Mouse (Mus musculus) hindbrain, embryonic 16.5 days (tissue): Measurements from ENCODE around the gene Dalrd3. TPM values are rescaled to one million over a fixed set of nuclear protein-coding genes. Genes with fewer than 3 reads are reported as not detected.

Source experiments
- ATAC-seq: fragments of 200-750 bp; cut with Nextera tagmentation; 2 replicates; pipeline ENCODE4 v1.8.0; 2017; ENCODE audit warnings: moderate TSS enrichment, moderate library complexity
- H3K27ac ChIP-seq: fragments of 300-500 bp; sonication (generic); 2 replicates; pipeline ENCODE4 v1.5.1; 2014; ENCODE audit warnings: low read depth, mild to moderate bottlenecking, control low read depth, low read length, moderate library complexity
- H3K27me3 ChIP-seq: fragments of 300-500 bp; sonication (generic); replicated peaks from 2 replicates; pipeline ENCODE4 v1.6.1; 2014; ENCODE audit warnings: low read length; ENCODE audit not compliant: control insufficient read depth, insufficient read depth
- H3K36me3 ChIP-seq: fragments of 300-500 bp; sonication (generic); 2 replicates; pipeline ENCODE4 v1.6.1; 2014; ENCODE audit warnings: mild to moderate bottlenecking, low read length, moderate library complexity, mixed read lengths; ENCODE audit not compliant: control insufficient read depth, insufficient read depth
- H3K4me1 ChIP-seq: fragments of 300-500 bp; sonication (generic); 2 replicates; pipeline ENCODE4 v1.6.1; 2014; ENCODE audit warnings: low read depth, low read length; ENCODE audit not compliant: control insufficient read depth, insufficient read depth
- H3K4me2 ChIP-seq: fragments of 300-500 bp; sonication (generic); 2 replicates; pipeline ENCODE4 v1.6.1; 2014; ENCODE audit warnings: mild to moderate bottlenecking, low read length, control low read depth, moderate library complexity
- H3K4me3 ChIP-seq: fragments of 300-500 bp; sonication (generic); 2 replicates; pipeline ENCODE4 v1.5.1; 2014; ENCODE audit warnings: mild to moderate bottlenecking, low read length, control low read depth, moderate library complexity
- H3K9ac ChIP-seq: fragments of 300-500 bp; sonication (generic); 2 replicates; pipeline ENCODE4 v1.6.1; 2014; ENCODE audit warnings: low read depth, mild to moderate bottlenecking, control low read depth, low read length, moderate library complexity
- H3K9me3 ChIP-seq: fragments of 300-500 bp; sonication (generic); 2 replicates; pipeline ENCODE4 v1.6.1; 2014; ENCODE audit warnings: mild to moderate bottlenecking, low read length, moderate library complexity; ENCODE audit not compliant: control insufficient read depth
- WGBS: fragments of 180-500 bp; shearing (Covaris S2); extraction: QIAGEN DNeasy Blood & Tissue Kit; methylation state at CpG from one replicate; pipeline ENCODE4 v1.1.7; 2014; 5-methylcytosine and 5-hydroxymethylcytosine counted together
- polyA plus RNA-seq: library from polyadenylated mRNA; unstranded; fragments of >200 nt; fragmentation: Nextera tagmentation; extraction: Ambion mirVana; gene quantifications from 2 replicates; pipeline ENCODE4 v1.2.1, GENCODE M21; 2015

Gene Dalrd3
- polyA plus RNA-seq: 328 and 331 TPM in 2 replicates

DNA sequence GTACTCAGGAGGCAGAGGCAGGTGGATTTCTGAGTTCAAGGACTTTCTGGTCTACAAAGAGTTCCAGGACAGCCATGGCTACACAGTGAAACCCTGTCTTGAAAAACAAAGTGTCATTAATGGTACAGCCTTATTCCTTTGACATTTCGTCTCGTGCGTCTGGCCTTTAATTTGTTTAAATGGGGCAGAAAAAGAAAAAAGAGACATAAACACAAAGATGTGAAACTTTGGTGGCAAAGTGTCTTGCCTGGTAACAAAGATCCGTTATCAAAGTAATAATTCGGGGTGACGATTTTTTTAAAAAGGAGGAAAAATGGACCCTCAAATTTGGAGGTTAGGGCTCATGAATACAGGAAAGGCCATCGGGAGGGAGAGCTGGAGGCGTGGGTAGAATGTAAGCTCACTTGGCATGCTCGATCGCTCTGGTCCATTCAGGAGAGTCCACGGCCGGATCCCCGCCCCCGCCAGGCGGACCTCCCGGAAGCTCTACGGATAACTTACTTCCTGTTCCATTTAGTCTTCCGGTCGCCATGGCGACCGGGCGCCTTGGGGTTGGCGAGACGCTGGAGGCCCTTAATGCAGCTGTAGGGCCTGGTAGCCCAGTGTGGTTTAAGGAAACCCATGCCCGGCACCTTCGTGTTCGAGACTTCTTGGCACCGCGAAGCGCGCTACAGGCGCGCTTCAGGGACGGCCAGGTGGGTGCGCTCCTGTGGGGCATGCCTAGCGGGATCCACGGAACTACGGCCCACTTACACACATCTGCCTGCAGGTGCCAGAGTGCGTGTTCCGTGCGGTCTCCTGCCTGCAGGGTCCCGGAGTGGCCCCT is at the start of gene Dalrd3:
Dalrd3 (plus strand) TSS at position 506 of the 826 bp plus-strand sequence.
- peak within 1 kb of the TSS; percentile 97 for H3K4me2 ChIP-seq
- peaks cover 40% of the 10 kb centered on the region for H3K4me1 ChIP-seq
- H3K4me3 ChIP-seq: peak within 1 kb of the TSS; percentile 73
- peaks cover 32% of the 10 kb centered on the region for H3K36me3 ChIP-seq
- H3K27me3 ChIP-seq: no peaks in the 10 kb centered on the region
- ATAC-seq: peak; percentile 70
- H3K9me3 ChIP-seq: no peaks in the 10 kb centered on the region
- H3K27ac ChIP-seq: peak within 1 kb of the TSS; percentile 77
- H3K9ac ChIP-seq: peak within 1 kb of the TSS; percentile 77
- 6% methylated on average over 42 of the region's 42 CpGs for WGBS

- no peaks in the 10 kb centered on the region for H3K36me3 ChIP-seq
- no peak overlapping the region for H3K4me3 ChIP-seq
- WGBS: 93% methylated on average over 2 of the region's 2 CpGs
- ATAC-seq: no peak
- H3K27me3 ChIP-seq: no peaks in the 10 kb centered on the region
- H3K4me1 ChIP-seq: peaks cover 16% of the 10 kb centered on the region
- no peaks in the 10 kb centered on the region for H3K9me3 ChIP-seq
- H3K9ac ChIP-seq: no peak overlapping the region
- H3K27ac ChIP-seq: no peak overlapping the region
- no peak overlapping the region for H3K4me2 ChIP-seq
These were observed 48.1 kb upstream of the Dalrd3 start for GRCm38 (mm10) chr9:108521604-108522003.

DNA sequence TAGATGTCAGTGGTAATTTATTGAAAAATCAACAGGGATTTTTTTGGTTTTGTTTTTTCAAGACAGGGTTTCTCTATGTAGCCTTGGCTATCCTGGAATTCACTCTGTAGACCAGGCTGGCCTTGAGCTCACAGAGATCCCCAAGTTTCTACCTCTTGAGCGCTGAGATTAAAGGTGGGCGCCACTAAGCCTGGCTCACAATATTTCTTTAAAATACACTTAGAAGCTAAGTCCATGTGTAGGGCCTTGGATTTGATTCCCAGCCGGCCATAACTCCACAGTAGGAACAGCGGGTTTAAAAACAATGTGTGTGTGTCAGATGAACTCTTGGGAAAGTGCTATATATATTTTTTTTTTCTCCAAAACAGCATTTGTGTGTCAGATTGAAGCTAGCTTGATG is 46.3 kb upstream of the Dalrd3 start:
- H3K4me2 ChIP-seq: no peak overlapping the region
- H3K4me1 ChIP-seq: peaks cover 16% of the 10 kb centered on the region
- H3K9ac ChIP-seq: no peak overlapping the region
- H3K36me3 ChIP-seq: no peaks in the 10 kb centered on the region
- no peaks in the 10 kb centered on the region for H3K9me3 ChIP-seq
- no peak overlapping the region for H3K27ac ChIP-seq
- 98% methylated on average over 4 of the region's 4 CpGs for WGBS
- no peaks in the 10 kb centered on the region for H3K27me3 ChIP-seq
- no peak overlapping the region for H3K4me3 ChIP-seq
- ATAC-seq: no peak

GRCm38 (mm10) chr9:108525400-108525799 is 44.3 kb upstream of the Dalrd3 start:
- Histone ChIP-seq H3K27me3 (no peaks in the 10 kb centered on the region), H3K4me1 (no peaks in the 10 kb centered on the region; the same call in 1 of the 2 replicates), H3K9ac (no peak overlapping the region), H3K9me3 (no peaks in the 10 kb centered on the region), H3K27ac (no peak overlapping the region), H3K36me3 (peaks cover 4% of the 10 kb centered on the region; the same call in 1 of the 2 replicates), H3K4me2 (no peak overlapping the region), H3K4me3 (no peak overlapping the region)
- ATAC-seq: no peak
- 85% methylated on average over 3 of the region's 3 CpGs for WGBS

DNA sequence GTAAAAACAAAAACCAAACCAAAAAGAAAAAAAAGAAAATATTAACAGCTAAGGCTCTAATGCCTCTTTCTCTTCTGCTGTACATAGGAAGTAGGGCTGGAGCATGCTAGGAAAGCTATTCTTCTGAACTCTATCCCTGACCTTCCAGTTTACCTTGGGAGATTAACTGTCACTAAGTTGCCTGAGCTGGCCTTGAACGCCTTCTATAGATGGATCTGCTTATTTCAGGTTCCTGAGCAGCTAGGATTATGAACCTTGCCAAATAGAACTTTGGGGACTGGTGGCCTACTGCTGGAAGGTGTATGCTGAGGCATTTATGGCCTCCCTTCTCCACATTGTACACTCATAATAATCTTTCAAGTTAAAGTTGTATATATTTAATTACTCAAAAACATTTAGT is 38.7 kb upstream of the Dalrd3 start:
- H3K27ac ChIP-seq: no peak overlapping the region
- H3K4me3 ChIP-seq: no peak overlapping the region
- peaks cover 30% of the 10 kb centered on the region for H3K36me3 ChIP-seq
- 92% methylated on average over 1 of the region's 1 CpGs for WGBS
- no peak overlapping the region for H3K4me2 ChIP-seq
- H3K9ac ChIP-seq: no peak overlapping the region
- H3K4me1 ChIP-seq: no peaks in the 10 kb centered on the region
- no peaks in the 10 kb centered on the region for H3K27me3 ChIP-seq
- ATAC-seq: no peak
- no peaks in the 10 kb centered on the region for H3K9me3 ChIP-seq

GRCm38 (mm10) chr9:108531496-108531895 is 38.2 kb upstream of the Dalrd3 start:
- Histone ChIP-seq H3K4me3 (no peak overlapping the region), H3K9me3 (no peaks in the 10 kb centered on the region), H3K27ac (no peak overlapping the region), H3K4me2 (no peak overlapping the region), H3K9ac (no peak overlapping the region), H3K4me1 (no peaks in the 10 kb centered on the region), H3K36me3 (peaks cover 32% of the 10 kb centered on the region), H3K27me3 (no peaks in the 10 kb centered on the region)
- ATAC-seq: no peak
- WGBS: 93% methylated on average over 1 of the region's 1 CpGs

- peaks cover 39% of the 10 kb centered on the region for H3K36me3 ChIP-seq
- no peak for ATAC-seq
These were observed 28.8 kb upstream of the Dalrd3 start for GRCm38 (mm10) chr9:108540846-108541245.

GRCm38 (mm10) chr9:108545986-108546385 is 23.7 kb upstream of the Dalrd3 start:
- no peaks in the 10 kb centered on the region for H3K27me3 ChIP-seq
- no peak overlapping the region for H3K4me3 ChIP-seq
- no peak overlapping the region for H3K9ac ChIP-seq
- no peak overlapping the region for H3K27ac ChIP-seq
- no peaks in the 10 kb centered on the region for H3K9me3 ChIP-seq
- 94% methylated on average over 3 of the region's 3 CpGs for WGBS
- ATAC-seq: no peak
- no peak overlapping the region for H3K4me2 ChIP-seq
- no peaks in the 10 kb centered on the region for H3K4me1 ChIP-seq
- H3K36me3 ChIP-seq: peaks cover 43% of the 10 kb centered on the region

More at GRCm38 (mm10) chr9:108540846-108541245, 28.8 kb upstream of the Dalrd3 start:
- H3K9ac ChIP-seq: no peak overlapping the region
- H3K27ac ChIP-seq: no peak overlapping the region
- no peaks in the 10 kb centered on the region for H3K9me3 ChIP-seq
- no peaks in the 10 kb centered on the region for H3K27me3 ChIP-seq
- no peak overlapping the region for H3K4me3 ChIP-seq
- no peak overlapping the region for H3K4me2 ChIP-seq
- no peaks in the 10 kb centered on the region for H3K4me1 ChIP-seq

DNA sequence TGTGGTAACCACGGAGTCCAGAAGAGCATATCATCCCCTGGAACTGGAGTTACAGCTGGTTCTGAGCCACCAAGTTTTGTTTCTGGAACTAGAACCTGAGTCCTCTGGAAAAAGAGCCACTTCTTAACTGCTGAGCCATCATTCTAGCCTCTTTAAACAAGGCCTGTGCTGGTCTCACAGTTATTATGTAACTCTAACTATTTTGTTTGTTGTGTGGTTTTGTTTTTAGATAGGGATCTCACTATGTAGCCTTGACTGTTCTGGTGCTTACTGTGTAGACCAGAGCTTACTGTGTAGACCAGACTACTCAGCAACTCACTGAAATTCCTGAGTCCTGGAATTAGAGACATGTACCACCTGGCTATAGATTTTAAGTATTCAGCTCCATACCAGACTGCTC is 22.8 kb upstream of the Dalrd3 start:
- no peak for ATAC-seq
- H3K4me1 ChIP-seq: no peaks in the 10 kb centered on the region
- no peaks in the 10 kb centered on the region for H3K9me3 ChIP-seq
- H3K9ac ChIP-seq: no peak overlapping the region
- H3K4me3 ChIP-seq: no peak overlapping the region
- no peak overlapping the region for H3K27ac ChIP-seq
- peaks cover 39% of the 10 kb centered on the region for H3K36me3 ChIP-seq
- no peak overlapping the region for H3K4me2 ChIP-seq
- H3K27me3 ChIP-seq: no peaks in the 10 kb centered on the region
- WGBS: 94% methylated on average over 1 of the region's 1 CpGs
